Mouse (Mus musculus) spleen, adult 2 months (tissue): ENCODE data around the gene Atp6v0e2.

Experiments
- CTCF ChIP-seq: fragments of 200-500 bp; IDR thresholded peaks from 2 replicates; pipeline ENCODE4 v1.5.1; 2011; ENCODE audit warnings: mild to moderate bottlenecking, inconsistent platforms; ENCODE audit not compliant: insufficient read depth, insufficient read length, insufficient replicate concordance; ENCODE audit errors: extremely low read depth
- POLR2A ChIP-seq: fragments of 200-500 bp; IDR thresholded peaks from 2 replicates; pipeline ENCODE4 v1.6.1; 2011; ENCODE audit warnings: low read depth, low read length, inconsistent platforms

DNA sequence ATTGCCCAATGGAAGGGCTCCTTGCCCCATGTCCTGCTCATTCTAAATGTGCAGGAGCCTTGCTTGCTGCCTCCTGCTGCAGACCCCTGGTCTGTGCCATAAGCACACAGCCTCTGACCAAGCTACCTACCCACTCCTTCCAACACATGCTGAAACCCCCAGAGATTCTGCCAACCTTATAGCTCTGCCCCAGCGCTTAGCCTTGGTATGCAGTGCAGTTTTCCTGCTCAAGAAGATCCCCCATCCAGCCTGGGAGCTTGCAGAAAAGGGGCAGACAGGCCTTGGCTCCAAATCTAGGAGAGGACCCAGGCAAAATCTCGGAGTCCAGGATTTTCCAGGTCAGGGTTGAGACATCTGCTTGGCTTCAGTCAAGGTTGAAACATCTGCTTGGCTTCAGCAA is 3.9 kb upstream of the Atp6v0e2 start:
- no peak for TF ChIP-seq POLR2A
- no peak for TF ChIP-seq CTCF
